Mouse (Mus musculus) adrenal gland, adult 18-20 months (tissue): ENCODE data around the gene Cd52. TPM values are rescaled to one million over a fixed set of nuclear protein-coding genes. Genes with fewer than 3 reads are reported as not detected.

ENCODE experiments used
- DNase-seq, 2 experiments: peaks; one replicate each; pipeline ENCODE4 v3.0.0; 2021 to 2022; ENCODE audit warnings: low spot score in 2 of 2
- total RNA-seq, 2 experiments: library from RNA; stranded (reverse); gene quantifications; 1 replicate in 1 of 2; 2 replicates in 1 of 2; pipeline ENCODE4 v1.2.3; 2021

Gene Cd52
- total RNA-seq, 2 experiments from 2014 or later = 14.0 to 19.9 TPM

GRCm38 (mm10) chr4:134058166-134058715, 36.6 kb downstream of the Cd52 start:
- no peak for DNase-seq

DNA sequence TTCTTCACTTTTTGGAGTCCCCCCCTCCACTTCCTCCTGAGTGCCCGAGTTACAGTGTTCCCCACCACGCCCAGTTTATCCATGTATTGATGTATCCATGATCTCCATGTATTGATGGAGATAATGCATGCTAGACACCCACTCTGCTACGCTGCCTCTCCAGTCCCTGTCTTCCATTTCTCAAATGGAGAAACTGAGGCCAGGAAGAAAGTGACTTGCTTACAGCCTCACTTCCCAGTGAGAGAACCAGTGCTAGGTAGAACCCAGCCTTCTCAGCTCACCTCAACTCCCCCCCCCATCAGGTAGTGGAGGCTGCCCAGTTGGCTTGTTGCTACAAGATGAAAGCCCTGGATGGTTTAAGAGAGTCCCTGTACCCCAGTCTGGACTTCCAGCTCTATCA, 41.3 kb downstream of the Cd52 start, which contains the start of gene Zfp683:
Zfp683 (plus strand) TSS at position 301 of the 400 bp plus-strand sequence.
- no peak for DNase-seq

- no peak for DNase-seq
Observed at GRCm38 (mm10) chr4:134052560-134052959, 42.3 kb downstream of the Cd52 start.

- DNase-seq = no peak
Observed at GRCm38 (mm10) chr4:134051912-134052311, 43.0 kb downstream of the Cd52 start.

DNA sequence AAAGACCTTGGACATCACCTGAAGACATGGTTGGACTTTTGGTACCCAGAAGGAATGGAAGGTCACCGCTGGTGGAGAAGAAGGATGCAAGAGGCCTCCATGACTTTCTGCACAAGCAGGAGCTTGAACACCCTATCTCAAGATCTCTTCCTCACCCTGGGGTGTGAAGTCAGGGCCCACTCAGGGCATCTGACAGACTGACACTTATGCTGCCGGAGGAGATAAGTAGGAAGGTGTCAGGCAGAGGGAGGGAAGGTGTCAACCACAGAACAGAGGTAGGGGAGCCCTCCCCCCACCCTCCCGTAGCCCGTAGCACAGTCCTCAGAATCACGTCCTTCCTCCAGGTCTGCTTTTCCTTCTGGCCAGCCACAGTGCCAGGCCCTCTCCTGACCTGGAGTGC, 47.2 kb downstream of the Cd52 start:
- no peak for DNase-seq

DNA sequence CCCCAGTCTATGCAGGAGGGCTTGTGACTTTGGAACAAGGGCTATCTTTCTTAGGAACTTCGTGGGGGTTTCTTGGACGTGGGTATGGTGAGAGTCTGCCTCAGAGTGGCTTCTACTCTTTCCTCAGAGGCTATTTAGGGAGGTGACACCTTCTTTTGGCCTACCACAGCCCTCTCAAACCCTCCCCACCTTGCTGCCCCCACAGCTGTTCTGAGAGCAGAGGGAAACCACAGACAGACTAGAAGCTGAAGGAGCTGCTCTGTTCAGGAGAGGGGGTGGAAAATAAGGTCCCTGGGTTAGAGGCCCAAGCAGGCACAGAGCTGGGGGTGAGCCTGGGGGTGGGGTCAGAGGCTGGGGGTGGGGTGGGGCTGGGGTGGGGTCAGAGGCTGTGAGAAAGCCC, 51.8 kb downstream of the Cd52 start:
- DNase-seq = no peak

DNA sequence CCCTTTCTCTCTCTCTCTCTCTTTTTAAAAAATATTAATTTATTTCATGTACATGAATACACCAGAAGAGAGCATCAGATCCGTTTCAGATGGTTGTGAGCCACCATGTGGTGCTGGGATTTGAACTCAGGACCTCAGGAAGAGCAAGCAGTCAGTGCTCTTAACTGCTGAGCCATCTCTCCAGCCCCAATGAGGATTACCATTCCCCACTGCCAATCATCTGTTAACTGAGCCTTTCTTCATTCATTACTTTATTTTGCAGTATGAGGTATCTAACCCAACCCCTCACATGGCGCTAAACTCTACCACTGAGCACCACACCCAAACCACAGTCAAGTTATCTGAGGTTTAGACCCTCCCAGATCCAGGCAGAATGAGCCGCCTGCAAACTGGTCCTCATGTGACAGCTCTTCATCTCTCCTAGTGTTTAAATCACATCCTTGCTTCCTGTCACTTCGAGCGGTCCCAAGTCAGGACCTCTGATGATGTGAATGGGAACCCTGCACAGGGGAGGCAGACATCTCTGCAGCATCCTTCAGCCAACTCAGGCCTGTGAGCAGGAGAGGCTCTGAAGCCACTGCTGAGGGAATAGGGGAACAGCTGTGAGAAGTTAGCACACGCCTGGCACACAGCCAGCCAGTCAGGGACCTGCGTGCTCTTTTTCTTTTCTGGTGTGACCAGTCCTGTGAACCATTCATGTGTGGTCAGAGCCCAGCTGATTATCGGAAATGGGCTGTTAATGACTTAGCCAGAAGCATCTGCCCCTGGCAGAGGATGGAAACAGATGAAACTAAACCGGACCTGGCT, 53.4 kb downstream of the Cd52 start:
- DNase-seq = no peak

DNA sequence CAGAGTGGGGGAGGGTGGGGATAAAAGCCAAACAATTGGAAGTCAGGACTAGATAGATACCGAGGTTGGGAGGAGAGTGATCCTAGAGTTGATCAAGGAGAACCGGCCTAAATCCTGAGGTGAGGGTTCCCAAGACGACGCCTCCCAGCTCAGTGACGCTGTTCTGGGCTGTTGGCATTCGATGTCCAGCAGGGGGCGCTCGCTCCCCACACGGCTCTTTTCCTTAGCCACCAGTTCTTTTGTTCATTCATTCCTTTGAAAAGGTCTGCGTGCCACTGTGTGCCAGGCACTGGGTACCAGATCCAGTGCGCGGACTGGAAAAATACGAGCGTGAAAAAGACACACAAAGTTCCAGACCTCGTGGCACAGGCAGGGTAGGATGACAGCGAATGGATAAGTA, 58.9 kb downstream of the Cd52 start:
- DNase-seq = peak; percentile 79 to 83

Other genes with a start within 250 kb of the Cd52 start
- gene Rps6ka1, start 207.3 kb downstream of the Cd52 start, total RNA-seq = 10 to 100 TPM; 11.1 to 17.2 TPM
- gene Hmgn2, start 126.4 kb downstream of the Cd52 start, total RNA-seq = 100 to 1,000 TPM in 1 of 2 experiments, 10 to 100 TPM in 1; 79.3 to 181 TPM
- 10 to 100 TPM; 39.1 to 46.2 TPM for gene Dhdds, start 94.2 kb downstream of the Cd52 start, total RNA-seq
- not detected for gene Lin28a, start 76.2 kb downstream of the Cd52 start, total RNA-seq
- gene Zfp683, start 41.2 kb downstream of the Cd52 start, total RNA-seq = under 1 TPM in 1 of 2 experiments, not detected in 1; 0.32 TPM
- under 1 TPM in 1 of 2 experiments, not detected in 1; 0.13 TPM for gene Crybg2, start 34.3 kb downstream of the Cd52 start, total RNA-seq
- 10 to 100 TPM in 1 of 2 experiments, 1 to 10 TPM in 1; 8.7 to 12.6 TPM for gene Ubxn11, start 7.5 kb upstream of the Cd52 start, total RNA-seq
- 100 to 1,000 TPM in 1 of 2 experiments, 10 to 100 TPM in 1; 73.4 to 102 TPM for gene Sh3bgrl3, start 33.7 kb upstream of the Cd52 start, total RNA-seq
- 10 to 100 TPM; 12.9 to 15.4 TPM for gene Cep85, start 92.0 kb upstream of the Cd52 start, total RNA-seq
- not detected for gene Gm7534, start 107.9 kb upstream of the Cd52 start, total RNA-seq
- gene Catsper4, start 132.3 kb upstream of the Cd52 start, total RNA-seq = not detected
- under 1 TPM; 0.66 to 0.99 TPM for gene Cnksr1, start 143.3 kb upstream of the Cd52 start, total RNA-seq
- not detected for gene E130218I03Rik, start 148.6 kb upstream of the Cd52 start, total RNA-seq
- gene Zfp593, start 150.5 kb upstream of the Cd52 start, total RNA-seq = 10 to 100 TPM; 10.5 to 10.8 TPM
- gene Gm30191, start 151.9 kb upstream of the Cd52 start, total RNA-seq = not detected
- 10 to 100 TPM in 1 of 2 experiments, 1 to 10 TPM in 1; 9.3 to 10.0 TPM for gene Grrp1, start 159.0 kb upstream of the Cd52 start, total RNA-seq
- 10 to 100 TPM; 14.0 to 22.5 TPM for gene Pdik1l, start 192.8 kb upstream of the Cd52 start, total RNA-seq
- under 1 TPM in 1 of 2 experiments, not detected in 1; 0.32 TPM for gene Trim63, start 220.0 kb upstream of the Cd52 start, total RNA-seq
- gene Slc30a2, start 248.1 kb upstream of the Cd52 start, total RNA-seq = 10 to 100 TPM; 28.9 to 47.4 TPM